10 mouse cellular contexts compared by ENCODE assay signal in the genomic region with DNA sequence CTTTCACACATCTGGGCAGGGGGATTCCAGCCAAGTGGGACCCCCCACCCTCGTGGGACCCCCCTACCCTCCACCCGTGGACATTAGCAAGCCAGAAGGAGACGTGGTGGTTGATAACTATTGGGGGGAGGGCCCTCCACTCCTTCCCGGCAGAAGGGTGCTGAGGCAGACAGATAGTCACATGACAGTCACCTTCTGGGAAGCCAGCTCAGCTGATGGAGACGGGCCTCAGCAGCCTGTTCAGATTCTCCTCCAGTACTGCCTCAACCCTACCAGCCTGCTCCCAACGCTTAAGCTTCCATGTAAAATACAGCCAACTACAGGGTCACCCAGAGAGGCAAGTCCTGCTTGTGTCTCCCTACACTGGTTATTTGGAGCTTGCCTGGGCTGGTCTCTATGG. TPM values are rescaled to one million over a fixed set of nuclear protein-coding genes. Genes with fewer than 3 reads are reported as not detected.
DNase-seq lines count a peak whose midpoint lies in the region; ATAC-seq lines count a peak whose summit lies in the region.
"Had no signal": no experiment of that assay in that cellular context is flagged by ENCODE, and none has a peak within 500 bp of the region (broad histone marks: within the 10 kb centered on the region; RNA-seq: fewer than 3 reads in every experiment).

No protein-coding gene starts in this region.

- peak; percentile 50 to 62 for DNase-seq in layer of hippocampus, adult 18-20 months (ENCODE audit: low spot score in 2 of 2)
- no peak for DNase-seq in layer of hippocampus, adult 9-10 months (ENCODE audit: low spot score)
- DNase-seq in spleen, adult 18-20 months: no peak
- DNase-seq in urinary bladder, postnatal 36 days (ENCODE audit: low spot score in 2 of 2): no peak
- DNase-seq in yolk sac, embryonic 10.5 days (ENCODE audit: low spot score): no peak
- DNase-seq: thymus, postnatal 14 days had no signal

- H3K4me1 ChIP-seq in embryonic facial prominence, embryonic 12.5 days: peaks cover 32% of the 10 kb centered on the region
- peaks cover 37% of the 10 kb centered on the region for H3K4me1 ChIP-seq in hindbrain, embryonic 15.5 days (replicated peaks)
- H3K4me1 ChIP-seq in midbrain, embryonic 12.5 days: peaks cover 37% of the 10 kb centered on the region

- H3K4me3 ChIP-seq in embryonic facial prominence, embryonic 12.5 days: no peak overlapping the region; the same call in 1 of the 2 replicates
- H3K4me3 ChIP-seq in hindbrain, embryonic 15.5 days: 0 out of 2 replicates have a peak overlapping the region, but pooled peaks have one; percentile 62
- no peak overlapping the region for H3K4me3 ChIP-seq in midbrain, embryonic 12.5 days

- no peaks in the 10 kb centered on the region for H3K9me3 ChIP-seq in embryonic facial prominence, embryonic 12.5 days
- H3K9me3 ChIP-seq in hindbrain, embryonic 15.5 days: no peaks in the 10 kb centered on the region
- no peaks in the 10 kb centered on the region for H3K9me3 ChIP-seq in midbrain, embryonic 12.5 days

- H3K27ac ChIP-seq in embryonic facial prominence, embryonic 12.5 days: no peak overlapping the region
- no peak overlapping the region for H3K27ac ChIP-seq in hindbrain, embryonic 15.5 days (replicated peaks)
- no peak overlapping the region for H3K27ac ChIP-seq in midbrain, embryonic 12.5 days (replicated peaks)
- H3K27ac ChIP-seq: macrophage had no signal

- ATAC-seq in embryonic facial prominence, embryonic 12.5 days (ENCODE audit: insufficient number of reproducible peaks, insufficient read depth, low FRiP score, low TSS enrichment): no peak
- no peak for ATAC-seq in hindbrain, embryonic 15.5 days (ENCODE audit: low FRiP score, low read depth)
- no peak for ATAC-seq in midbrain, embryonic 12.5 days (ENCODE audit: low FRiP score, low read depth)

- no peak overlapping the region for H3K9ac ChIP-seq in embryonic facial prominence, embryonic 12.5 days
- no peak overlapping the region for H3K9ac ChIP-seq in hindbrain, embryonic 15.5 days
- no peak overlapping the region for H3K9ac ChIP-seq in midbrain, embryonic 12.5 days (replicated peaks)

- H3K27me3 ChIP-seq in embryonic facial prominence, embryonic 12.5 days: peaks cover 63% of the 10 kb centered on the region
- peaks cover 19% of the 10 kb centered on the region for H3K27me3 ChIP-seq in hindbrain, embryonic 15.5 days
- H3K27me3 ChIP-seq in midbrain, embryonic 12.5 days: peaks cover 73% of the 10 kb centered on the region

- WGBS in embryonic facial prominence, embryonic 12.5 days: 39% methylated on average over 6 of the region's 6 CpGs
- 37% methylated on average over 6 of the region's 6 CpGs for WGBS in hindbrain, embryonic 15.5 days
- 44% methylated on average over 6 of the region's 6 CpGs for WGBS in midbrain, embryonic 12.5 days

- H3K4me2 ChIP-seq in embryonic facial prominence, embryonic 12.5 days (replicated peaks): 0 out of 2 replicates have a peak overlapping the region, but pooled peaks have one; percentile 92
- peak overlapping the region; percentile 95 for H3K4me2 ChIP-seq in hindbrain, embryonic 15.5 days
- H3K4me2 ChIP-seq in midbrain, embryonic 12.5 days (replicated peaks): peak overlapping the region; percentile 74

- no peaks in the 10 kb centered on the region for H3K36me3 ChIP-seq in embryonic facial prominence, embryonic 12.5 days
- H3K36me3 ChIP-seq in hindbrain, embryonic 15.5 days: no peaks in the 10 kb centered on the region
- no peaks in the 10 kb centered on the region for H3K36me3 ChIP-seq in midbrain, embryonic 12.5 days

RNA-seq across cellular contexts. Expression of a gene that starts 3.6 kb away (rescaled TPM):
- total RNA-seq in layer of hippocampus, adult 18-20 months (2021): 10 to 100 TPM; 28.2 to 30.4 TPM
- polyA plus RNA-seq in embryonic facial prominence, embryonic 12.5 days (2016; fragmentation: Nextera tagmentation; extraction: Ambion mirVana): 3.2 and 3.4 TPM in 2 replicates
- 5.7 and 5.8 TPM in 2 replicates for polyA plus RNA-seq in hindbrain, embryonic 15.5 days (2015; fragmentation: Nextera tagmentation; extraction: Ambion mirVana)
- 2.4 and 2.7 TPM in 2 replicates for polyA plus RNA-seq in midbrain, embryonic 12.5 days (2016; fragmentation: Nextera tagmentation; extraction: Ambion mirVana)

RNA-seq across cellular contexts. Expression of a gene that starts 40.3 kb away (rescaled TPM):
- 10 to 100 TPM; 62.3 to 62.7 TPM for total RNA-seq in layer of hippocampus, adult 18-20 months (2021)
- 1.9 and 3.2 TPM in 2 replicates for polyA plus RNA-seq in embryonic facial prominence, embryonic 12.5 days (2016; fragmentation: Nextera tagmentation; extraction: Ambion mirVana)
- polyA plus RNA-seq in hindbrain, embryonic 15.5 days (2015; fragmentation: Nextera tagmentation; extraction: Ambion mirVana): 4.5 and 4.7 TPM in 2 replicates
- 4.2 and 5.6 TPM in 2 replicates for polyA plus RNA-seq in midbrain, embryonic 12.5 days (2016; fragmentation: Nextera tagmentation; extraction: Ambion mirVana)

Comparison
In these comparisons a context has a peak if more than half of its experiments do, and no peak if none do; other contexts are left out.
1. DNase-seq: peak in layer of hippocampus, adult 18-20 months (2 of 2); none in layer of hippocampus, adult 9-10 months (single experiment), spleen, adult 18-20 months (0 of 2), urinary bladder, postnatal 36 days (0 of 2) and yolk sac, embryonic 10.5 days (single experiment).
2. Peak in every context shown above with its lines, with median percentiles within 50 percentile points of each other: H3K4me2 ChIP-seq.